ENCODE assay signal across 28 mouse cellular contexts in genomic region chr19:6264945-6265344, GRCm38 (mm10). TPM values are rescaled to one million over a fixed set of nuclear protein-coding genes. Genes with fewer than 3 reads are reported as not detected.
DNase-seq lines count a peak whose midpoint lies in the region; ATAC-seq and TF ChIP-seq lines count a peak whose summit lies in the region.
"Had no signal": no experiment of that assay in that cellular context is flagged by ENCODE, and none has a peak within 500 bp of the region (broad histone marks: within the 10 kb centered on the region; RNA-seq: fewer than 3 reads in every experiment).

No protein-coding gene starts in this region.

- no peak overlapping the region for H3K4me2 ChIP-seq in embryonic facial prominence, embryonic 12.5 days (replicated peaks)
- H3K4me2 ChIP-seq in intestine, postnatal 0 days (replicated peaks; ENCODE audit: low read depth): peak overlapping the region; percentile 77
- peak overlapping the region; percentile 55 for H3K4me2 ChIP-seq in liver, embryonic 16.5 days (ENCODE audit: low read depth, low read length)
- H3K4me2 ChIP-seq: forebrain, embryonic 13.5 days; heart, embryonic 11.5 days; lung, embryonic 14.5 days; midbrain, embryonic 13.5 days had no signal

- 89% methylated on average over 8 of the region's 8 CpGs for WGBS in embryonic facial prominence, embryonic 12.5 days
- WGBS in embryonic facial prominence, embryonic 10.5 days: 88% methylated on average over 8 of the region's 8 CpGs
- WGBS in intestine, postnatal 0 days: 40% methylated on average over 8 of the region's 8 CpGs
- WGBS in liver, embryonic 16.5 days (ENCODE audit: insufficient replicate concordance): 75% methylated on average over 8 of the region's 8 CpGs
- 84% methylated on average over 8 of the region's 8 CpGs for WGBS in heart, adult 2 months

- TF ChIP-seq CTCF in intestine, postnatal 0 days (IDR thresholded peaks at IDR 0.05; ENCODE audit: low read depth): no peak
- no peak for TF ChIP-seq CTCF in left cerebral cortex, adult 2 months (IDR thresholded peaks at IDR 0.05)
- TF ChIP-seq CTCF in heart, adult 2 months (IDR thresholded peaks at IDR 0.05): no peak

- no peaks in the 10 kb centered on the region; the same call in 1 of the 2 replicates for H3K9me3 ChIP-seq in embryonic facial prominence, embryonic 12.5 days
- peaks cover 7% of the 10 kb centered on the region; the same call in 1 of the 2 replicates for H3K9me3 ChIP-seq in embryonic facial prominence, embryonic 10.5 days
- no peaks in the 10 kb centered on the region for H3K9me3 ChIP-seq in intestine, postnatal 0 days (ENCODE audit: control insufficient read depth)
- no peaks in the 10 kb centered on the region for H3K9me3 ChIP-seq in liver, embryonic 16.5 days (replicated peaks; ENCODE audit: control insufficient read depth, low read length)
- H3K9me3 ChIP-seq: forebrain, embryonic 13.5 days; hindbrain, embryonic 10.5 days had no signal

- TF ChIP-seq EP300 in heart, adult 2 months (IDR thresholded peaks at IDR 0.05; ENCODE audit: insufficient read depth, low read depth, low read length): no peak

- no peak for ATAC-seq in embryonic facial prominence, embryonic 12.5 days (ENCODE audit: insufficient number of reproducible peaks, insufficient read depth, low FRiP score, low TSS enrichment)
- ATAC-seq in intestine, postnatal 0 days: no peak
- no peak for ATAC-seq in liver, embryonic 16.5 days (ENCODE audit: low read depth)
- ATAC-seq: CD4-positive, CD25-positive, alpha-beta regulatory T cell, adult 4 months; forebrain, embryonic 13.5 days; hindbrain, postnatal 0 days; midbrain, embryonic 13.5 days had no signal

- TF ChIP-seq POLR2A in heart, adult 2 months (IDR thresholded peaks at IDR 0.05; ENCODE audit: insufficient read depth, low read depth, low read length): no peak

- H3K36me3 ChIP-seq in embryonic facial prominence, embryonic 12.5 days: peaks cover 26% of the 10 kb centered on the region
- peaks cover 27% of the 10 kb centered on the region for H3K36me3 ChIP-seq in embryonic facial prominence, embryonic 10.5 days (replicated peaks)
- H3K36me3 ChIP-seq in intestine, postnatal 0 days (ENCODE audit: control insufficient read depth, insufficient read depth): peaks cover 21% of the 10 kb centered on the region
- H3K36me3 ChIP-seq in liver, embryonic 16.5 days (ENCODE audit: control insufficient read depth, insufficient read depth): peaks cover 11% of the 10 kb centered on the region
- no peaks in the 10 kb centered on the region for H3K36me3 ChIP-seq in heart, adult 2 months (ENCODE audit: control insufficient read depth, insufficient read depth, low read length)

- H3K4me3 ChIP-seq in embryonic facial prominence, embryonic 12.5 days: no peak overlapping the region
- H3K4me3 ChIP-seq in embryonic facial prominence, embryonic 10.5 days: no peak overlapping the region
- H3K4me3 ChIP-seq in intestine, postnatal 0 days (ENCODE audit: low read depth, low read length): peak overlapping the region; percentile 62
- peak overlapping the region; percentile 44 for H3K4me3 ChIP-seq in liver, embryonic 16.5 days (ENCODE audit: low read depth, low read length)
- H3K4me3 ChIP-seq in left cerebral cortex, adult 2 months: no peak overlapping the region
- H3K4me3 ChIP-seq in heart, adult 2 months: no peak overlapping the region
- H3K4me3 ChIP-seq: forebrain, embryonic 13.5 days; gastrocnemius, adult 2 months; hindbrain, embryonic 10.5 days; megakaryocyte, embryonic 14.5 days; midbrain, embryonic 13.5 days had no signal

- no peaks in the 10 kb centered on the region for H3K79me2 ChIP-seq in heart, adult 2 months (replicated peaks; ENCODE audit: control insufficient read depth, insufficient read depth, low read length)

- H3K4me1 ChIP-seq in embryonic facial prominence, embryonic 12.5 days: no peaks in the 10 kb centered on the region
- 0 out of 2 replicates have a peak, but pooled peaks cover 3% of the 10 kb centered on the region for H3K4me1 ChIP-seq in embryonic facial prominence, embryonic 10.5 days
- H3K4me1 ChIP-seq in intestine, postnatal 0 days (replicated peaks; ENCODE audit: control insufficient read depth, insufficient read depth, low read length): peaks cover 3% of the 10 kb centered on the region; the same call in 1 of the 2 replicates
- peaks cover 27% of the 10 kb centered on the region for H3K4me1 ChIP-seq in liver, embryonic 16.5 days (ENCODE audit: control insufficient read depth, low read depth, low read length)
- H3K4me1 ChIP-seq in heart, adult 2 months (ENCODE audit: control insufficient read depth, insufficient read depth, low read length): peaks cover 3% of the 10 kb centered on the region; the same call in 1 of the 2 replicates
- H3K4me1 ChIP-seq: forebrain, embryonic 13.5 days had no signal

- H3K9ac ChIP-seq in embryonic facial prominence, embryonic 12.5 days: 0 out of 2 replicates have a peak overlapping the region, but pooled peaks have one; percentile 21
- peak overlapping the region; percentile 58 for H3K9ac ChIP-seq in intestine, postnatal 0 days (ENCODE audit: low read depth, low read length)
- no peak overlapping the region for H3K9ac ChIP-seq in liver, embryonic 16.5 days (ENCODE audit: low read depth, low read length)
- H3K9ac ChIP-seq in heart, adult 2 months (ENCODE audit: low read depth, low read length): no peak overlapping the region
- H3K9ac ChIP-seq: forebrain, embryonic 13.5 days; lung, embryonic 14.5 days; midbrain, embryonic 13.5 days had no signal

- DNase-seq in embryonic facial prominence, embryonic 10.5 days (ENCODE audit: low spot score): no peak
- no peak for DNase-seq in left cerebral cortex, adult 2 months (ENCODE audit: extremely low spot score in 1 of 2, low spot score in 2 of 2)
- DNase-seq in heart, adult 2 months: no peak
- DNase-seq in heart, postnatal 25 days (ENCODE audit: low spot score): no peak
- DNase-seq: adrenal gland, postnatal 36 days; gastrocnemius, adult 2 months; kidney, adult 8-10 months; kidney, postnatal 10 days; lung, embryonic 14.5 days; lung, postnatal 36 days; thymus, postnatal 4 days had no signal

- intact Hi-C loops in left cerebral cortex, adult 2 months (cut with DNase I): no loop called here
- intact Hi-C loops in heart, adult 2 months (cut with DNase I): no loop called here
- intact Hi-C loops in heart, postnatal 25 days (cut with DNase I): no loop called here

- no peaks in the 10 kb centered on the region for H3K27me3 ChIP-seq in embryonic facial prominence, embryonic 12.5 days
- H3K27me3 ChIP-seq in embryonic facial prominence, embryonic 10.5 days (replicated peaks; ENCODE audit: low read depth, poor library complexity, severe bottlenecking): no peaks in the 10 kb centered on the region; the same call in 1 of the 2 replicates
- no peaks in the 10 kb centered on the region for H3K27me3 ChIP-seq in intestine, postnatal 0 days (replicated peaks; ENCODE audit: control insufficient read depth, insufficient read depth, low read length)
- no peaks in the 10 kb centered on the region for H3K27me3 ChIP-seq in liver, embryonic 16.5 days (ENCODE audit: control insufficient read depth, insufficient read depth, low read depth, low read length)
- no peaks in the 10 kb centered on the region for H3K27me3 ChIP-seq in heart, adult 2 months (ENCODE audit: control insufficient read depth, insufficient read depth, low read length)
- H3K27me3 ChIP-seq: midbrain, embryonic 13.5 days had no signal

- H3K27ac ChIP-seq in embryonic facial prominence, embryonic 12.5 days: no peak overlapping the region
- H3K27ac ChIP-seq in embryonic facial prominence, embryonic 10.5 days (replicated peaks): no peak overlapping the region
- peak overlapping the region; percentile 99 for H3K27ac ChIP-seq in intestine, postnatal 0 days (ENCODE audit: low read depth, low read length)
- H3K27ac ChIP-seq in liver, embryonic 16.5 days (ENCODE audit: low read length): no peak overlapping the region
- H3K27ac ChIP-seq in left cerebral cortex, adult 2 months: no peak overlapping the region
- H3K27ac ChIP-seq in heart, adult 2 months: no peak overlapping the region
- H3K27ac ChIP-seq: forebrain, embryonic 13.5 days; gastrocnemius, adult 2 months; hindbrain, embryonic 10.5 days; hindbrain, postnatal 0 days; midbrain, embryonic 13.5 days had no signal

RNA-seq across cellular contexts. Expression of gene Ehd1, which starts 11.6 kb away (rescaled TPM):
- polyA plus RNA-seq in embryonic facial prominence, embryonic 12.5 days (2016; fragmentation: Nextera tagmentation; extraction: Ambion mirVana): 76.6 and 77.6 TPM in 2 replicates
- 81.8 and 83.5 TPM in 2 replicates for polyA plus RNA-seq in embryonic facial prominence, embryonic 10.5 days (2016; fragmentation: Nextera tagmentation; extraction: Ambion mirVana)
- 177 and 201 TPM in 2 replicates for polyA plus RNA-seq in intestine, postnatal 0 days (2015; fragmentation: Nextera tagmentation; extraction: Ambion mirVana)
- 62.1 and 68.6 TPM in 2 replicates for polyA plus RNA-seq in liver, embryonic 16.5 days (2015; fragmentation: Nextera tagmentation; extraction: Ambion mirVana)
- total RNA-seq in left cerebral cortex, adult 2 months (2021): 10 to 100 TPM; 36.4 to 43.5 TPM
- 100 to 1,000 TPM in 1 of 2 experiments, 10 to 100 TPM in 1; 98.0 to 120 TPM for total RNA-seq in heart, adult 2 months (2021)
- 111 and 142 TPM in 2 replicates for polyA plus RNA-seq in heart, adult 2 months (2012; rRNA removed)
- 100 to 1,000 TPM; 119 to 139 TPM for total RNA-seq in heart, postnatal 25 days (2021)

RNA-seq across cellular contexts. Expression of gene Atg2a, which starts 23.5 kb away (rescaled TPM):
- polyA plus RNA-seq in embryonic facial prominence, embryonic 12.5 days (2016; fragmentation: Nextera tagmentation; extraction: Ambion mirVana): 11.7 and 12.0 TPM in 2 replicates
- polyA plus RNA-seq in embryonic facial prominence, embryonic 10.5 days (2016; fragmentation: Nextera tagmentation; extraction: Ambion mirVana): 12.5 and 13.6 TPM in 2 replicates
- 3.6 and 4.0 TPM in 2 replicates for polyA plus RNA-seq in intestine, postnatal 0 days (2015; fragmentation: Nextera tagmentation; extraction: Ambion mirVana)
- 4.9 and 6.1 TPM in 2 replicates for polyA plus RNA-seq in liver, embryonic 16.5 days (2015; fragmentation: Nextera tagmentation; extraction: Ambion mirVana)
- total RNA-seq in left cerebral cortex, adult 2 months (2021): 10 to 100 TPM; 37.4 to 40.1 TPM
- 10 to 100 TPM; 20.5 to 24.5 TPM for total RNA-seq in heart, adult 2 months (2021)
- polyA plus RNA-seq in heart, adult 2 months (2012; rRNA removed): 26.3 and 26.7 TPM in 2 replicates
- 10 to 100 TPM; 22.0 to 22.2 TPM for total RNA-seq in heart, postnatal 25 days (2021)

RNA-seq across cellular contexts. Expression of gene Ppp2r5b, which starts 29.3 kb away (rescaled TPM):
- polyA plus RNA-seq in embryonic facial prominence, embryonic 12.5 days (2016; fragmentation: Nextera tagmentation; extraction: Ambion mirVana): 34.5 and 40.1 TPM in 2 replicates
- 25.5 and 26.3 TPM in 2 replicates for polyA plus RNA-seq in embryonic facial prominence, embryonic 10.5 days (2016; fragmentation: Nextera tagmentation; extraction: Ambion mirVana)
- 15.2 and 17.1 TPM in 2 replicates for polyA plus RNA-seq in intestine, postnatal 0 days (2015; fragmentation: Nextera tagmentation; extraction: Ambion mirVana)
- 3.5 and 3.7 TPM in 2 replicates for polyA plus RNA-seq in liver, embryonic 16.5 days (2015; fragmentation: Nextera tagmentation; extraction: Ambion mirVana)
- 100 to 1,000 TPM; 149 to 158 TPM for total RNA-seq in left cerebral cortex, adult 2 months (2021)
- 10 to 100 TPM; 34.8 to 35.1 TPM for total RNA-seq in heart, adult 2 months (2021)
- 36.8 and 40.6 TPM in 2 replicates for polyA plus RNA-seq in heart, adult 2 months (2012; rRNA removed)
- total RNA-seq in heart, postnatal 25 days (2021): 10 to 100 TPM; 33.6 to 38.0 TPM

RNA-seq across cellular contexts. Expression of gene Gpha2, which starts 38.8 kb away (rescaled TPM):
- polyA plus RNA-seq in embryonic facial prominence, embryonic 12.5 days (2016; fragmentation: Nextera tagmentation; extraction: Ambion mirVana): 2.3 and 3.1 TPM in 2 replicates
- polyA plus RNA-seq in embryonic facial prominence, embryonic 10.5 days (2016; fragmentation: Nextera tagmentation; extraction: Ambion mirVana): 0.98 and 1.3 TPM in 2 replicates
- 0.26 and 0.34 TPM in 2 replicates for polyA plus RNA-seq in intestine, postnatal 0 days (2015; fragmentation: Nextera tagmentation; extraction: Ambion mirVana)
- not detected in 2 replicates for polyA plus RNA-seq in liver, embryonic 16.5 days (2015; fragmentation: Nextera tagmentation; extraction: Ambion mirVana)
- not detected for total RNA-seq in left cerebral cortex, adult 2 months (2021)
- not detected for total RNA-seq in heart, adult 2 months (2021)
- polyA plus RNA-seq in heart, adult 2 months (2012; rRNA removed): 0.27 TPM in 1 of 2 replicates, not detected in the other
- total RNA-seq in heart, postnatal 25 days (2021): not detected
- total RNA-seq: gastrocnemius, adult 2 months; gastrocnemius, postnatal 4 days; hindbrain, postnatal 0 days; layer of hippocampus, adult 18-20 months; layer of hippocampus, postnatal 14 days; monocyte, adult 5-6 weeks; neutrophil, adult 5-6 weeks had no signal
- polyA plus RNA-seq: CD4-positive, CD25-positive, alpha-beta regulatory T cell, adult 4 months; forebrain, embryonic 13.5 days; frontal cortex, adult 2 months; heart, postnatal 0 days; hindbrain, embryonic 10.5 days; midbrain, embryonic 13.5 days had no signal

RNA-seq across cellular contexts. Expression of gene Cdc42bpg, which starts 41.3 kb away (rescaled TPM):
- polyA plus RNA-seq in embryonic facial prominence, embryonic 12.5 days (2016; fragmentation: Nextera tagmentation; extraction: Ambion mirVana): 0.65 and 0.95 TPM in 2 replicates
- 0.12 and 0.39 TPM in 2 replicates for polyA plus RNA-seq in embryonic facial prominence, embryonic 10.5 days (2016; fragmentation: Nextera tagmentation; extraction: Ambion mirVana)
- polyA plus RNA-seq in intestine, postnatal 0 days (2015; fragmentation: Nextera tagmentation; extraction: Ambion mirVana): 1.8 and 2.3 TPM in 2 replicates
- polyA plus RNA-seq in liver, embryonic 16.5 days (2015; fragmentation: Nextera tagmentation; extraction: Ambion mirVana): 0.34 and 0.40 TPM in 2 replicates
- total RNA-seq in left cerebral cortex, adult 2 months (2021): 1 to 10 TPM; 3.4 to 4.1 TPM
- total RNA-seq in heart, adult 2 months (2021): 10 to 100 TPM; 11.7 to 13.9 TPM
- polyA plus RNA-seq in heart, adult 2 months (2012; rRNA removed): 7.0 and 7.7 TPM in 2 replicates
- total RNA-seq in heart, postnatal 25 days (2021): 10 to 100 TPM in 1 of 2 experiments, 1 to 10 TPM in 1; 9.4 to 12.0 TPM

Comparison
In these comparisons a context has a peak if more than half of its experiments do, and no peak if none do; other contexts are left out.
1. H3K4me3 ChIP-seq: peak in intestine, postnatal 0 days (single experiment) and liver, embryonic 16.5 days (single experiment); none in embryonic facial prominence, embryonic 12.5 days (single experiment), embryonic facial prominence, embryonic 10.5 days (single experiment), left cerebral cortex, adult 2 months (single experiment) and heart, adult 2 months (single experiment).
2. H3K9ac ChIP-seq: peak in embryonic facial prominence, embryonic 12.5 days (single experiment) and intestine, postnatal 0 days (single experiment); none in liver, embryonic 16.5 days (single experiment) and heart, adult 2 months (single experiment).